Mouse (Mus musculus) ES-E14 (cell line): ENCODE measurements around the gene Atp13a1.

Experiments
- CHD2 ChIP-seq: IDR thresholded peaks from 2 replicates; pipeline ENCODE4 v1.6.1; 2014; ENCODE audit warnings: mild to moderate bottlenecking, low read depth, low read length, inconsistent platforms
- HCFC1 ChIP-seq: IDR thresholded peaks from 2 replicates; pipeline ENCODE4 v1.6.1; 2012; ENCODE audit warnings: low read length, inconsistent platforms, borderline replicate concordance; ENCODE audit not compliant: insufficient read depth
- ZC3H11A ChIP-seq: IDR thresholded peaks from 2 replicates; pipeline ENCODE4 v1.6.1; 2012; ENCODE audit warnings: low read depth, mild to moderate bottlenecking, inconsistent platforms, low read length, borderline replicate concordance

GRCm38 (mm10) chr8:69799946-69800345 lies 9.0 kb downstream of the Atp13a1 start:
- TF ChIP-seq ZC3H11A = no peak
- no peak for TF ChIP-seq CHD2
- no peak for TF ChIP-seq HCFC1
